Mouse (Mus musculus) forebrain, embryonic 10.5 days (tissue): ENCODE results near the gene Mn1. TPM values are rescaled to one million over a fixed set of nuclear protein-coding genes. Genes with fewer than 3 reads are reported as not detected.

Experiments
- DNase-seq: peaks from one replicate; pipeline ENCODE4 v3.0.0-alpha.2; 2017; ENCODE audit warnings: low spot score; ENCODE audit errors: extremely low spot score
- H3K27ac ChIP-seq: fragments of 300-500 bp; sonication (generic); 2 replicates; pipeline ENCODE4 v1.5.1; 2016; ENCODE audit warnings: mild to moderate bottlenecking
- H3K27me3 ChIP-seq: fragments of 300-500 bp; sonication (generic); 2 replicates; pipeline ENCODE4 v1.6.1; 2016; ENCODE audit warnings: mild to moderate bottlenecking; ENCODE audit not compliant: poor library complexity, severe bottlenecking
- H3K36me3 ChIP-seq: fragments of 300-500 bp; sonication (generic); replicated peaks from 2 replicates; pipeline ENCODE4 v1.6.1; 2016; ENCODE audit warnings: mild to moderate bottlenecking, moderate library complexity
- H3K4me1 ChIP-seq: fragments of 300-500 bp; sonication (generic); 2 replicates; pipeline ENCODE4 v1.6.1; 2016
- H3K4me3 ChIP-seq: fragments of 300-500 bp; sonication (generic); 2 replicates; pipeline ENCODE4 v1.5.1; 2016; ENCODE audit warnings: mild to moderate bottlenecking, moderate library complexity
- H3K9me3 ChIP-seq: fragments of 300-500 bp; sonication (generic); 2 replicates; pipeline ENCODE4 v1.6.1; 2016; ENCODE audit warnings: mild to moderate bottlenecking, moderate library complexity
- WGBS: fragments of 180-500 bp; shearing (Covaris S2); methylation state at CpG from one replicate; pipeline ENCODE4 v1.1.7; 2016; 5-methylcytosine and 5-hydroxymethylcytosine counted together
- polyA plus RNA-seq: library from polyadenylated mRNA; unstranded; fragments of >200 nt; fragmentation: Nextera tagmentation; extraction: Ambion mirVana; gene quantifications from 2 replicates; pipeline ENCODE4 v1.2.1, GENCODE M21; 2016

Gene Mn1
- 36.5 and 40.0 TPM in 2 replicates for polyA plus RNA-seq

DNA sequence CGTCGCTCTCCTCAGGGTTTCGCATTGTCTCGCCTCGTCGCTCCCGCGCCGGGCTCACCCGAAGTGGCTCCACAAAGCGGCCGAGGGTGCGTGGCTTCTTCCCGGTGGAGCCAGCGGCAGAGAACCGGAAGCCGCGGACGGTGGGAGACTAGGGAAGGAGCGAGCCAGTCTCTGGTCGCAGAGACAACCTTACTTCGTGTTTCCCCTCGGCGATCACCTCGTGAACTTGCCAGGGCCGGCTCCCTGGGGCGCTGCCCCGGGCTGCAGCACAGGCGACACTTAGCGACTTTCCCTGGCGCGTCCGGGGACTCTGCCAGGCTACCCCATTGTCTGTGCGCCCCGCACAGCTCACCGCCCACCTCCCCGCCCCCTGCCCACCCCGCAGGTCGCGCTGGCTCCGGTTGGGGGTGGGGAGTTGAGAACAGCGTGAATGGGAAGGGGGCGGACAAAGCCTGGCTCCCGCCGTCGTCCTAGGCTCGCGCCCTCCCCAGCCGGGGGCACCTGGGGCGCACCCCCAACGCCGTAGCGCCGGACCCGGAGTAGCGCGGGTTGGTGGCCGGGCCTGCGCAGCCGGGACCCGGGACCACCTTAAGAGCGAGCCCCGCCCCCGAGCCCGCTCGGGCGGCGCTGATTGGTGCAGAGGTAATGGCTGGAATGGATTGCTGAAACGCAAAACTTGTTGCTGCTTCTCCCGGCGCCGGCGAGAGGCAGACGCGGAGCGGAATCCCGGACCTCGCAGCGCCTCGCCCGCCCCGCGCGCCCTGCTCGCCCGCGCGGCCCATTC, at the start of gene Mn1:
Gene Mn1, plus strand, starts transcription at position 772 of the 784 bp plus-strand sequence.
- Histone ChIP-seq H3K4me1 (peaks cover 82% of the 10 kb centered on the region), H3K27ac (peak within 1 kb of the TSS; percentile 99), H3K9me3 (no peaks in the 10 kb centered on the region), H3K27me3 (peaks cover 60% of the 10 kb centered on the region), H3K36me3 (peaks cover 35% of the 10 kb centered on the region), H3K4me3 (peak within 1 kb of the TSS; percentile 97)
- WGBS, result under 1% methylated on average over 86 of the region's 88 CpGs
- peak; percentile 96 for DNase-seq

DNA sequence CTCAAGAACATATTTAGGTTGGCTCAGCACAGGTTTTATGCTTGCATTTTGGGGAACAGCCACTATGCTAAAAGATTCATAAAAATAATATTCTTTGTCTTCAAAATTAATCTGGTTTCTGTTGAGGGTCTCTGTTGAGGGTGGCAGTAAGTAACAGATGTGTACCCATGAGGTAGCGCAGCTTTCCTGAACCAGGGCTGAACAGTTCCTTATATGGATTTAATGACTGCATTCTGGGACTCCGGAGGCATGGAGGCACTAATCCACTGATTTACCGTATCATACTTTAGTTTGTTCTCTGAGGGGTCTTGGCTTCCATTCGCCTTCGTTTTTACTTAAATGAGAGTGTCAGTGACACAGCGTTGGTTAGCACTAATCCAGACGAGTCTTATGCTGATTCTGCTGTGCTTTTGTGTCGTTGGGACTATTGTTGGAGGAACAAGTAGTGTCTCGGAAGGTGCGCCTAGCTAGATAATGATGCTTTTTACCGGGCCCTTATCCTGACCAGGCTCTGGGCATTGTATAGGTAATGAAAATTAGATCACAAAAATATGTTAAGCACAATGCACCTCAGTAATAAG, 49.1 kb upstream of the Mn1 start:
- WGBS, result 77% methylated on average over 11 of the region's 11 CpGs
- Histone ChIP-seq H3K27me3 (no peaks in the 10 kb centered on the region), H3K4me1 (peaks cover 37% of the 10 kb centered on the region), H3K27ac (peak overlapping the region; percentile 54; the same call in 1 of the 2 replicates), H3K4me3 (no peak overlapping the region), H3K36me3 (peaks cover 80% of the 10 kb centered on the region), H3K9me3 (no peaks in the 10 kb centered on the region)
- DNase-seq, result no peak

DNA sequence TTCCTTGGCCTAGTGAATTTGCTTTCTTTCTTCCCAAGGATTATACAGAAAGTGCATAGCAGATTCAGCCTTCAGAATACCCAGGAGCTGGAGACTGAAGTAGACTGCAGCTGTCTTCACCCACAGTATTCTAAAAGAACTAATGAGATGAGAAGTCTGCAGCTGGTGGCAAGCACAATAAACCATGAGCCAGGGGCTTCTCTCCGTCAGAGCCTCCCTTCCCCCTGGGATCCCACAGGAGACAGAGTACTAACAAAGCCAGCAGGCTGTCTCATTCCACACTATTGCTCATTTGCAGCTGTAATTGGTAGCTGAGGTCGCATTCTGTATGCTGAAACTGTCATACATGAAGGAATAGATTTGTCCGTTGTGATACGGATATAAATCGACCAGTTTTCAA, 48.6 kb upstream of the Mn1 start:
- no peak for DNase-seq
- WGBS, result 88% methylated on average over 5 of the region's 5 CpGs
- Histone ChIP-seq H3K36me3 (peaks cover 80% of the 10 kb centered on the region), H3K4me1 (peaks cover 34% of the 10 kb centered on the region), H3K27me3 (no peaks in the 10 kb centered on the region), H3K27ac (peak overlapping the region; percentile 54; the same call in 1 of the 2 replicates), H3K4me3 (no peak overlapping the region), H3K9me3 (no peaks in the 10 kb centered on the region)

DNA sequence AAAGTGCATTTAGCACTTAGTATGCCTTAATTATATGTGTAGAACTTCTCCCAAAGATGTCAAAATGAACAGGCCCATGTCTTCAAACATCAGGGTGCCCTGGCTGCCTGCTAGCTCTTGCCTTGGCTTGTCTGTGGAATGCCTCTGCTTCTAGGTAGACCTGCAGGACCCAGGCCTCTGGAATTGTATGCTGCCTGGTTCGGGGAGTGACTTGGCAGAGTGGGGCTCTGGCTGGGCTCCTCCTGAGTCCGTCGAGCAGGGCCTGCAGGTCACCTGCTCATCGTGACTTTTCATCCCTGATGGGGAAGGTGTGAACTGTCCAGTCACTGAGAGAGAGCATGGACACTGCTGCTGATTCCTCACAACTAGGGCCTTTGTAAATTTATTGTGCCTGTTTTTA, 41.5 kb upstream of the Mn1 start:
- WGBS, result 88% methylated on average over 4 of the region's 4 CpGs
- peaks cover 98% of the 10 kb centered on the region for H3K36me3 ChIP-seq
- no peaks in the 10 kb centered on the region for H3K9me3 ChIP-seq
- no peak overlapping the region for H3K4me3 ChIP-seq
- H3K27ac ChIP-seq, result no peak overlapping the region
- H3K4me1 ChIP-seq, result peaks cover 16% of the 10 kb centered on the region
- DNase-seq, result no peak
- H3K27me3 ChIP-seq, result no peaks in the 10 kb centered on the region

DNA sequence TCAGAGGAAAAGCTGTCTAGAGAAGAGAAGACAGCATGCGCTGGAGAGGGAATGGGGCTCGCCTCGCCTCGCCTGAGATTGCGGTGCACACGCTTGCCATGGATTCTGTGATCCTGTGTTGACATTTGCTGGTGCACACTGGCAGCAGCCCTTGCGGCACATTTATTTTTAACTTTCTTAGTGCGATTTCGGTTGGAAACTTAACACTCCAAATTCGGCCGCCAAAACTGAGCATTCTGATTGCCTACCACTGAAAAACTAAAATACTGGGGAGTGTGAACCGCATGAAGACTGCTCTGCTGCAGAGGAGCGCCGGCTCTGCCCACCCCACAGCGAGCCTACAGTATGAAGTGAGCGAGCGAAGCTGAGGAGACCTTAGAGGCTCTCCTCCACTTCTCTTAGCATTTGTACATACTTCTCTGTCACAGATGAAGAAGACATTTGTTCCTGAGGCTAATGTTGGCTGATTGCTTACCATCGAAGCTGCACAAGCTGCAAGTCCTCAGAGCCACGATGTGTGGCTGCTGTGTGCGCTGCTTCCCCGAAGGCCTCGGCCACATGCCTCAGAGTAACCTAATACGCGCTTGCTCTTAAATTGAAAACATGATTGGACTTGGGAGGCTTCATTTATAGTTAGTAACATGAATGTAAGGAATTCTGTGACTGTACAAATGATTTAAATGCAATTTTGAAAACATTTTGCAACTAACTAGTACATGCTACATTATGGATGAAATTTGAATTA, 40.7 kb upstream of the Mn1 start:
- Histone ChIP-seq H3K4me3 (no peak overlapping the region), H3K4me1 (peaks cover 16% of the 10 kb centered on the region), H3K36me3 (peaks cover 98% of the 10 kb centered on the region), H3K9me3 (no peaks in the 10 kb centered on the region), H3K27ac (no peak overlapping the region), H3K27me3 (no peaks in the 10 kb centered on the region)
- 90% methylated on average over 24 of the region's 24 CpGs for WGBS
- DNase-seq, result no peak

DNA sequence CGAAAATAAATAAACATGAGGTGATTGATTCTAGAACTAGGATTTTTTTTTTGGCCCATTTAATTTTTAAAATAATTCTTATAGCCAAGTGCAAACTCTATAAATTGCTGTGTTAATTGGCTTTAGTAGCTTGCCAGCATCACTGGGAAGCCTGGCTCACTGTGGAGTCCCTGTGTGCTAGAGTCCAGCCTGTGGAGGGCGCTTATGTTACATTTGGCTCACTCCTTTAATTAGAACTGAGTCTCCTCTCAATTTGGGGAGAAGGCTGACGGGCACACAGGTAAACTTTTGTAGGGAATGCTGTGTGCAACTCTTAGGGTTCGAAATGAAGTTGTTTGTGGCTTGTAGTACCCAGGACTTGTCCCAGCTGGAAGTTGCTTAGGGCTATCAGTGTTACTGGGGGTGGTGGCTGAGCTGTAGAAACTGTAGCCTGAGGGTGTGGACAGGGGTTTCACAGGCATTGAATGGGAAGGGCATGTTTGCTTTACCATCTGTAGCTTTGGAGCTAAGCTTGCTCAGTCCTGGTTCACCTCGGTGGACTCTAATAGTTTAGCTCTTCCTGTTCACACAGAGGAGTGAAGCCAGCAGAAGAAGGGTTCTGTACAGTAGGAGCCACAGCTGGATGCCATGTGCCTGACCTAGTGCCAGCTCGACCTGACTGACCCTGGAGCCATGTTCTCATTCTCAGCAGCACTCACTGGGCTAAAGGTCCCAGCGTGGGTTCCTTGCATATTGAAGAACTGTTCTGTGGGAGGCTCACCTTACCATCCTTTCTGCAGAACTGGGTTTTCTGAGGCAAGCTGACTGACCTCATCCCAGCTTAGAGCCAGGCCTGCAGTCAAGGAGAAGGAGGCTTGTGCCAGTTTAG, 38.8 kb upstream of the Mn1 start:
- 76% methylated on average over 7 of the region's 7 CpGs for WGBS
- Histone ChIP-seq H3K36me3 (peaks cover 94% of the 10 kb centered on the region), H3K27ac (no peak overlapping the region), H3K27me3 (no peaks in the 10 kb centered on the region), H3K4me1 (peaks cover 18% of the 10 kb centered on the region), H3K4me3 (no peak overlapping the region), H3K9me3 (no peaks in the 10 kb centered on the region)
- DNase-seq, result no peak

DNA sequence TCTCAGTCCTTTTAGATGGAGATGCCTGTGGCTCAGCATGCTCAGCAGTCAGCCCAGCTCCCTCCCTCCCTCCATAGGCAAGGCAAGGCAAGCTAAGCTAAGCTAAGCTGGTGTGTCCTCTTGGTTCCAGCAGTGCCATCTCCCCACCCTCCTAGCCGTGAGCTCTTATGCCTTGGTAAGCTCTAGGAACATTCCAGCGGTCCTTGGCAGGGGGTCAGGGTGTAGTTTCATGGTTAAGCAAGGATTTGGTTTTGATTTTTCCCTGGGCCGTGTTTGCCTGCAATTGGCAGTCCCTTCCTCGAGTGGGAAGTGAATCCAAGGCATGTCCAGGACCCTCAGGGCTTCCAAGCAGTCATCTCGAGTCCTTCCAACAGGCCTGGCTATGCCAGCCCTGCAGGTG, 33.8 kb upstream of the Mn1 start:
- no peaks in the 10 kb centered on the region for H3K27me3 ChIP-seq
- H3K36me3 ChIP-seq, result peaks cover 96% of the 10 kb centered on the region
- 84% methylated on average over 5 of the region's 5 CpGs for WGBS
- H3K4me1 ChIP-seq, result peaks cover 9% of the 10 kb centered on the region
- no peak overlapping the region for H3K27ac ChIP-seq
- no peak for DNase-seq
- H3K9me3 ChIP-seq, result no peaks in the 10 kb centered on the region
- no peak overlapping the region for H3K4me3 ChIP-seq

DNA sequence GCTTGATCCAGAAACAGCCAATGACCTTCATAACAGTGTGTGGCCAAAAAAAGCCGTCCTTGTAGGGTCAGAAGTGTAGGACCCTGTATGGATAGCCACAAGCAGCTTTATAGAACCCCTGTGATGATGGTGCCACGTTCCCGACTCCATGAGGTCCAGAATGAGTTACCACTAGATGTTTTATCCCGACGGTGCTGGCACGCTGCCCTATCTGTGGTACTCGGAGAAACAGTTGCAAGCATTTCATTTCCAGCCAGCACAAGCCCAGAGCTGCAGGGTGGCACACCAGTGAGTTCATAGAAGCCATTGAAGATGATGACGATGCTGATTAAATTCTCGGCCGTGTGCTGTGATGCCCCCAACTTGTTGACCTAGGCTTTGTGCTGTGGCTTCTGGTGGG, 26.3 kb upstream of the Mn1 start:
- DNase-seq, result no peak
- 92% methylated on average over 10 of the region's 10 CpGs for WGBS

DNA sequence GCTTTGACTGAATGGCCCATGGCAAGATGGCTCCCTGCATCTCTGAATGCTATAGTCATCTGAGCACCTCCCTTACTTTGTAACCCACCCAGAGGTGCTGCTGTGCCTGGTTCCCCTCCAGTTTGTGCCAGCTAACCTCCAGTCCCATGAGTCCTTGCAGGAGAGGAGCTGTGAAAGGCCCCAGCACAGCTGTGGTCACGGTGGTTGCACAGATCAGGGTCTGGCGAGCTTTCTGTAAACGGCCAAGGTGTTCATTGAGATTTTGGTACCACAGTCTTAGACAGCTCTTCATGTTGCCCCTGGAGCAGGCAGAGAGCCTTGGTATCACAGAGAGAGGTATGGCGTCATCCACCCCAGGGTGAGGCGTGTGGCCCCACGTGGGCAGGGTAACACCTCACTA, 25.7 kb upstream of the Mn1 start:
- no peaks in the 10 kb centered on the region for H3K9me3 ChIP-seq
- WGBS, result 91% methylated on average over 6 of the region's 6 CpGs
- peaks cover 33% of the 10 kb centered on the region for H3K36me3 ChIP-seq
- peaks cover 15% of the 10 kb centered on the region for H3K27me3 ChIP-seq
- H3K4me3 ChIP-seq, result no peak overlapping the region
- H3K4me1 ChIP-seq, result peaks cover 41% of the 10 kb centered on the region
- H3K27ac ChIP-seq, result no peak overlapping the region
- DNase-seq, result no peak

More for the DNA sequence above, 26.3 kb upstream of the Mn1 start:
- H3K27me3 ChIP-seq, result peaks cover 11% of the 10 kb centered on the region
- H3K9me3 ChIP-seq, result no peaks in the 10 kb centered on the region
- H3K27ac ChIP-seq, result no peak overlapping the region
- H3K4me1 ChIP-seq, result peaks cover 36% of the 10 kb centered on the region
- H3K36me3 ChIP-seq, result peaks cover 38% of the 10 kb centered on the region
- H3K4me3 ChIP-seq, result no peak overlapping the region

DNA sequence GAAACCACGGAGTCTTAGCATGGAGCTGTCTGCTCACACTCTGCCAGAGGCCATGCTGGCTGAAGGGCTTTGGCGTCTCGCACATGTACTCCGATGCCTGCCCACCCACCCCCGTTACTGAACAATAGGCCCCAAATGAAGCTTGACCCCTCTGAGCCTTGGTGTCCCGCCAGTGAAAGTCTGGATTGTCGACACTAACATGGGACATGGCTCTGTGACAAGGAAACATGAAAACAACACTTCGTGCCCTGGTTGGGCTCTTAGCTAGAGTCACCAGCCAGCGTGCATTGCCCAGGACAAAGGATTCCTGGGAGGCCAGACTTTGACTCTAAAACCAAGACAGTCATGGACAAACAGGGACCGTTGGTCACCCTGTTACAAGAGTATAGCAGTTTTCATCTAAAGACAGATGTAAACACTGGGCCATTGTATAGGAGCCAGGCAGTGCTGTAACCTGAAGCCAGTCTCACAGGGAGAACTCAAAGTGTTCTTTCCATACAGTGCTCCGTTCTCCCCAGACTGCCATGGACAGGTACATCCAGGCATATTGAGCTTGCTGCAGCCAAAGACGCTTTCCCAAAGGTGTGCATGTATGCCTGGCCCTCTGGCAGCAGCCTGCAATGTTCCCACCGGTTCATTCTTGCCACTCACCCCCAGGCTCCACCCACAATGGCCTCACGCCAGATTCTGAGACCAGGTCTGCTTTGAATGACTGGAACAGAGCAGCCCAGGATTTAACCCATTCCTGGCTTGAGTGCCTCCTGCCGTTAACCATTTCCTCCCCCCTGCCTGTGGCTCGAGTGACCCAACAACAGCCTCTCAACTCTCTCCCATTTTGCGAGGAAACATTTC, 23.6 kb upstream of the Mn1 start:
- Histone ChIP-seq H3K4me3 (peak overlapping the region; percentile 41), H3K36me3 (peaks cover 13% of the 10 kb centered on the region), H3K27me3 (peaks cover 26% of the 10 kb centered on the region), H3K4me1 (peaks cover 58% of the 10 kb centered on the region), H3K9me3 (no peaks in the 10 kb centered on the region), H3K27ac (peak overlapping the region; percentile 85)
- DNase-seq, result peak; percentile 80
- 9% methylated on average over 17 of the region's 17 CpGs for WGBS

DNA sequence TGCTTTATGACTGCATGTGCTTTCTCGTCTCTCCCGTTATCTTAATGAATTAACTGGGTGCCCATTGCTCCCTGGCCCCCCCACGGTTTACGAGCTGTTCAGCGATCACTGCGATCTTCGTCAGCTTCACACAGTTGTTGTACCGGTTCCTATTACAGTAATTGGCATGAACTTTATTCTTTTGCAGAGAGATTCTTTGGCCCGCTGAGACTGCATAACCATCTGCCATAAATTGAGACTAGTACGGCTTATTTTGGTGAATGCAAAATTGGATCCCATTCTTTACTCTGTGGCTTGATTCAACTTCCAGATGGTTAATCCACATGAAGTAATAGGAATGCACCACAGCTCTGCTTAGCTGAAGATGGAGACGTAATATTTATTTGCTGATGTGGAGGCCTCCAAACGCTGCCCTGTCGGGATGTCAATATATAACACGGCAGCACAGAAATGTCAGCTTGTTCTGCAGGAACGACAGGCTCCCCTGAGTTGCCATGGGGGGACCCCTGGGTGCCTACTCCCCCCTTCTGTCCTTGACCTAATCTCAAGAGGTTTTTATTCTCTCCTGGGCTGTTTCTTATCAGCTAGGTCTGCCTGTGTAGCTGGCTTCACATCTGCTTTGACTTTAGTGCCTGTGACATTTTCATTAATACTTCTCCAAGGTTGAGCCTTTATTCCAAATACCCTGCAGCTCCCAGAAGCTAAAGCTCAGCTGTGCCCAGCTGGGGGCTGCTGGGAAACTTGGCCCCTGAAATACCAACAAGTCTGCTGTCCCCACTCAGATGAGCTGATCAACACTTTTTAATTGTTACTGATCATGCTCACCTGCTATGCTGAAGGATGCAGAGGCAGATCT, 22.7 kb upstream of the Mn1 start:
- H3K4me1 ChIP-seq, result peaks cover 61% of the 10 kb centered on the region
- WGBS, result 21% methylated on average over 15 of the region's 15 CpGs
- DNase-seq, result no peak
- H3K27me3 ChIP-seq, result peaks cover 30% of the 10 kb centered on the region
- H3K4me3 ChIP-seq, result peak overlapping the region; percentile 41
- H3K27ac ChIP-seq, result peak overlapping the region; percentile 85
- H3K36me3 ChIP-seq, result peaks cover 5% of the 10 kb centered on the region
- H3K9me3 ChIP-seq, result no peaks in the 10 kb centered on the region
